Mouse (Mus musculus) CD4-positive helper T cell, adult 2 months (primary cell): Measurements from ENCODE around the gene Hcfc2.
A peak's percentile ranks its signal among the peaks of the same experiment; 100 is the strongest.

Source experiments
- DNase-seq: peaks from one replicate; pipeline ENCODE4 v3.0.0-alpha.2; 2012; ENCODE audit warnings: low read depth, missing footprints, low spot score

The Hcfc2 gene

GRCm38 (mm10) chr10:82771595-82772170, 75.7 kb downstream of the Hcfc2 start:
- no peak for DNase-seq

- DNase-seq = no peak
Measured at GRCm38 (mm10) chr10:82774841-82775240, 78.9 kb downstream of the Hcfc2 start.

GRCm38 (mm10) chr10:82777075-82777474, 81.1 kb downstream of the Hcfc2 start:
- DNase-seq = no peak

- no peak for DNase-seq
Measured at GRCm38 (mm10) chr10:82777886-82778285, 81.9 kb downstream of the Hcfc2 start.

- DNase-seq = peak; percentile 58
Measured at GRCm38 (mm10) chr10:82778791-82779549, 83.0 kb downstream of the Hcfc2 start.

- DNase-seq = peak; percentile 30
Measured at GRCm38 (mm10) chr10:82779831-82780230, 83.9 kb downstream of the Hcfc2 start.

GRCm38 (mm10) chr10:82780322-82780721, 84.4 kb downstream of the Hcfc2 start:
- DNase-seq = peak; percentile 76

GRCm38 (mm10) chr10:82780816-82781215, 84.9 kb downstream of the Hcfc2 start:
- DNase-seq = peak; percentile 41

- DNase-seq = no peak
Measured at GRCm38 (mm10) chr10:82782472-82782871, 86.5 kb downstream of the Hcfc2 start.

GRCm38 (mm10) chr10:82789181-82789580, 93.2 kb downstream of the Hcfc2 start:
- DNase-seq = no peak

- DNase-seq = no peak
Measured at GRCm38 (mm10) chr10:82790504-82790903, 94.5 kb downstream of the Hcfc2 start.

GRCm38 (mm10) chr10:82791713-82792112, 95.8 kb downstream of the Hcfc2 start:
- no peak for DNase-seq
